Mouse (Mus musculus): ENCODE measurements around the gene Dnase1l2. TPM values are rescaled to one million over a fixed set of nuclear protein-coding genes. Genes with fewer than 3 reads are reported as not detected.

The Dnase1l2 gene
- total RNA-seq (2021) (1 to 10 TPM; 2.1 to 3.7 TPM), polyA plus RNA-seq (2012; rRNA removed) (1.8 and 4.1 TPM in 2 replicates)
- long read RNA-seq, partial matches to known transcripts, result 0 of 1 reads
- long read RNA-seq, other reads (novel, unspliced or antisense), result 1 of 1 reads

DNA sequence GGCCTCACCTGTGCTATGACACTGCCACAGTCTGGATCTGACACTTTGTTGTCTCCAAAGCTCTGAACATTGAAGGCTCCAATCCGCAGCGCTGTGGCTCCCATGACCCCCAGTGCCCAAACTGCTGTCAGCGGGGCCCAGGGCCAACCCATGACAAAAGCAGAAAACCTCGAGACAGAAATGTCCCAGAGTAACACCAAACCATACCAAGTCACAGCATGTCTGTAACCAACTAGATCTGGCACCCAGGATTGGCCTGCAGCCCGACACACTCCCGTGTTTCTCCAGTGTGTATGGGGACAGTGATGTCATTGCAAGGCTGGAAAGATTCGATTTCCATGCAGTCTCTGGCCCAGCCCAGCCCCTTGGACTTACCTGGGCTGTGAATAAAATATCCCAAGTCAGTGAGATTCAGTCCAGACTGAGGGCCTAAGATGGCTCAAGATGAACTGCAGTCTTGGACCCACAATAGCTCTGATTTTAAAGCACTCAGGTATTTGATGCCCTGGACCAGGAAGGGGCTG, at the start of gene Dnase1l2:
Dnase1l2 (minus strand) TSS at position 474 of the 524 bp plus-strand sequence.
- DNase-seq, result no peak

DNA sequence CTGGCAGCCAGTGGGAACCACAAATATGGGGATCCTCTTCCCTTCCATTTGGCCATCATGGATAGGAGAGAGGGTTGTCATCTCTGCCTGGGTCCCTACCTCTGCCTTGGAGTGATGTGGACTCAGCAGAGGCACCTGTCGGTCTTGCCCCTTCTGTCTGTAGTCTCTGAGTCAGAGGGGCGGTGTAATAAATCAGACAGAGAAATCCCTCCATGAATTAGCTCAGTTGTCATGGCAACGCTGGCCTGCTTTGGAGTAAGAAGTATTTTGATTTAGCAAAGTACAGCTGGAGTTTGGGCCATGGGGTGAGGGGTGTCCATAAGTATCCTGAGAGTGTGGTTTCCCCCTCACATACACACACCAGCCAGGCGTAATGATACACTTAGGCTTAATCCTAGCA, 47.5 kb upstream of the Dnase1l2 start:
- peak; percentile 63 for DNase-seq

DNA sequence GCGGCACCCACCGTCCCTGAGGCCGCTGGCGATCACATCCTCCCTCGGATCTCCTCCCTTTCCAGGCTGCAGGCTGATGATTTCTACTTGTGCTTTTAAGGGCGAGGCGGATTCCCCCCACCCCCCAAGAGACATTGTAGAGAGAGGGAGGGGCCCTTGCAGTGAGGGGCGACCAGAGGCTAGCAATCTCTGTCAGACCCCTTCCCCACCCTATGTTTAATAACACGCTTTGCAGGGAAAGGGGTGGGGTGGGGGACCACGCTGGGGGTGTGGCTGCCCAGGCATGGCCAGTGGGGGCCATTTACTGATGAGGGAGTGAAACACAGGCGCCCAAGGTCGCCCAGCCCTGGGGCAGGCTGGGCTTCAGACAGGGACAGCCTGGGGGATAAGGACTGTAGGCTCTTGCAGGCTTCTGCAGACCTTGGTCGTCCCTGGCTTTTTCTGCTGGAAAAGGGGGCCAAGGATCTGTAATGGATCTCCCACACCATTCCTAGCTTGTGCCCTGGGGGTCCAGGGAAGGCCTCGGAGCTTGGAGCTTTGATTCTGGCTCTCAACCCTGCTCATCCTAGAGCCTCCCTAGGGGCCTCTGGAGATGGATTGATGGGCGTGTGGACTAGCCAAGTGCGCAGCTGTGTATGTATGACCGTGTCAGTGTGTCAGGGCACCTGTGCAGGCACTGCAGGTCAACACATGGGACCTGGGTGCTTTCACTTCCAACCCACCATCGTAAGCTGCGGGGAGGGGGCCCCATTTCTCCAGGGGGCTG, 46.5 kb upstream of the Dnase1l2 start:
- peak; percentile 60 for DNase-seq

DNA sequence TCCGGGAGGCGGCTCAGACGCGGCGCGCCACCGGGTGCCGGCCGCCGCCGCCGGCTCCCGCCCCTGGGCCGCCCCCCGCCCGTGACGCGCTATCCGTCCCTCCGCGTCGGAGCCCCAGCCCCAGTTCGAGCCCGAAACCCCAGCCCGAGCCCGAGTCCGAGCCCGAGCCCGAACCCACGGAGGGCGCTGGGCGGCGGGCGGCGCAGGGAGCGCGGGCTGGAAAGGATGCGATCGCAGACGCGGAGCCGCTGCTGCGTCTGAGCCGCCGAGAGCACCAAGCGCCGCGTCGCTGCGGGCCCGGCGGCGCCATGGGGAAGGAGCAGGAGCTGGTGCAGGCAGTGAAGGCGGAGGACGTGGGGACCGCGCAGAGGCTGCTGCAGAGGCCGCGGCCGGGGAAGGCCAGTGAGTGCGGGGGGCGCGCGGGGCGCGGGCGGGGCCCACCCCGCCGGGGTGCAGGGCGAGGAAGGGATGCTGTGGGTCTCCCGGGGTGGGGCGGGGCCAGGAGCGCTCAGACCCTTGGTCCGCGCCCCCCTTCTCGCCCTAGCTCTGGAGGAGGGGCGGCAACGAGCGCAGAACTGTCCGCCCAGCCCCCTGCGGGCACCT, 45.9 kb upstream of the Dnase1l2 start:
- DNase-seq, result peak; percentile 65

DNA sequence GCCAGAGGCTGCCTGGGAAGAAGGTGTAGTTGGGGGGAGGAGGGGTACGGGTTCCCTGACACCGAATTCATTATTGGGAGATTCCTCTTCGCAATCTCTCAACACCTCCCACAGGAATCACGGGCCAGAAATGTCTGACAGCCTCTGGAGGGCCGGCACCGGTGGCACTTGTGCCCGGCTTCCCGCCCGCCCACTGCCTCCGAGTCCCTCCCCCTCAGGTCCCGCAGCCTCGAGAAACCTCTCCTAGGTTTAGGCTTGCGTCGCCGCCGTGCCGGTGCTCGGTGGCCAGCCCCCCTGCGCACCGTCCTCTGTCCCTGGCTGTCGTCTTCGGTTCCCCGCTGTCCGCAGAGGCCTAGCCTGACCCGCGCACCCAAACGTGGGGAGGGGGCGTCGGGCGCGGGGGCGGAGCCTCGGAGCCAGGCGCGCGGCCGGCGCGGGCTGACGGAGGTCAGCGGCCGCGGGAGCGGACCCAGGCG, 45.3 kb upstream of the Dnase1l2 start, which contains the start of gene Caskin1:
Caskin1 (plus strand) TSS at position 416 of the 476 bp plus-strand sequence.
- DNase-seq, result peak; percentile 75

DNA sequence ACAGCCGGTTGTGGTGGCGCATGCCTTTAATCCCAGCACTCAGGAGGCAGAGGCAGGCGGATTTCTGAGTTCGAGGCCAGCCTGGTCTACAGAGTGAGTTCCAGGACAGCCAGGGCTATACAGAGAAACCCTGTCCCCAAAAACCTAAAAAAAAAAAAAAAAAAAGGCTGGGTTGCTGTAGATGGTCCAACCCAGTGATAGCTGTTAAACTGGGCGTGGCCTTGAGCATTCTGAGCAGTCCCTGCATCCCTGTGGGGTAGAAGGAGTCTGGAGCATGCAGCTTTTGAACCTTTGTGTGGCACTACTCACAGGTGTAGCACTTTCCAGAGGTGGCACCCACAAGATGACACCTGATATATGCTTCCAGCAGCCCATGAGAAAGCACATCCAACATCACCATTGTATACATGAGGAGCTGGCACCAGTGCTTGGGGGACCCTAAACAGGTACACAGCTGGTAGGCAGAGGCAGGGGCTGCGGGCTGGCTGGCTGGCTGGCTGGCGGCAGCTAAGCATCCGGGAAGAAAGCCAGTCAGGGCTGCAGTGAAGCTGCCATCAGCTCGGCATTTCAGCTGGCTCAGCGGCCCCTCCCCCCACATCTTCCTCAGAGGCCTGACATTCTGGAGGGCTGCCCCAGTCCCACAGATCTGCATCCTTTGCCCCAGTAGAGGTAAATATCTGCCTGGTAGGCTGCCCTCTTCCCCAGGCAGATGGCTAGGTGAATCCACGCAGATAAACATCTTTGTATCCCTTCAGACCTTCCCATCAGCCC, 42.4 kb upstream of the Dnase1l2 start:
- DNase-seq, result no peak

DNA sequence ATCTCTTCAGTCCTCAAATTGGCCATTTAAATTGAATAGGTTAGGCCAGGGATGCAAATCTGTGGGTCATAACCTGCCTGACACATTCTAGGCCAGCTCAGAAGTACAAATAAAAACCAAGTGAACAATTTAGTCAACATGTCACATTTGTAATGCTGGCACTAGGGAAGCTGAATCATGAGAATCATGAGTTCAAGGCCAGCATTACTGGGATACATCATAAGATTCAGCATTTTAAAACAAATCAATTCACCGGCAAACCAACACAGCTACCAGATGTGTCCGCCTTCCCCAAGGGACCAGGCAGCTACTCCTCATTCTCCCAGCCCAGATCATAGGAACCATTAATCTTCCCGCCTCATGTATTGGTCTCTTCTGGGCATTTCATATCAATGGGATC, 40.6 kb upstream of the Dnase1l2 start:
- DNase-seq, result peak; percentile 48

DNA sequence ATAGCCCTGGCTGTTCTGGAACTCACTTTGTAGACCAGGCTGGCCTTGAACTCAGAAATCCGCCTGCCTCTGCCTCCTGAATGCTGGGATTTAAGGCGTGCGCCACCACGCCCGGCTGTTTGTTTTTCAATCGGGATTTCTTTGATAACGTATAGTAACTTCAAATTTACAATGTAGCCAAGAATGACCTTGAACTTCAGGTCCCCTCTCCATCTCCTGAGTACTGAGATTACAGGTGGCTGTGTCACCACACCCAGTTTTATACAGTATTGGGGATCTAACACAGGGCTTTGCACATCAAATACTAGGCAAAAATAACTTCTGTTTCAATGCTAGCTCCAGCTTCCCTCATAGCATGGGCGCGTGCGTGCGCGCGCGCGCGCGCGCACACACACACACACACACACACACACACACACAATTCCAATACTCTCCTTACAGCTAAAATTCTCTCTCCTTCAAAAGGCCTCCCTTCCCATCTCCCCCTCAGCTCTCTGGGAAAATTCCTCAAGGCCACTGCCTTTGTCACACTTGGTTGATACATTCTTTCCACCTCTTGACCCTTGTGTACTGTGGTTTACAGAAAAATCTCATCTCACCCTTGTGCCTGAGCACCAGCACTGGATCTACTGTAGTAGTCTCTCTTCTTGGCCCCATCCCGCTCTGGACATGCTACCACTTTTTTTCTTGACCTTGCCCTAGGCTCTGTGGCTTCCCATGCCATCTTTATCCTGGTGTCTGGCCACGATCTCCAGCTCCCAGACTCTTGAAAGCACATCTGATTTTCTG, 38.3 kb upstream of the Dnase1l2 start:
- DNase-seq, result peak; percentile 50

DNA sequence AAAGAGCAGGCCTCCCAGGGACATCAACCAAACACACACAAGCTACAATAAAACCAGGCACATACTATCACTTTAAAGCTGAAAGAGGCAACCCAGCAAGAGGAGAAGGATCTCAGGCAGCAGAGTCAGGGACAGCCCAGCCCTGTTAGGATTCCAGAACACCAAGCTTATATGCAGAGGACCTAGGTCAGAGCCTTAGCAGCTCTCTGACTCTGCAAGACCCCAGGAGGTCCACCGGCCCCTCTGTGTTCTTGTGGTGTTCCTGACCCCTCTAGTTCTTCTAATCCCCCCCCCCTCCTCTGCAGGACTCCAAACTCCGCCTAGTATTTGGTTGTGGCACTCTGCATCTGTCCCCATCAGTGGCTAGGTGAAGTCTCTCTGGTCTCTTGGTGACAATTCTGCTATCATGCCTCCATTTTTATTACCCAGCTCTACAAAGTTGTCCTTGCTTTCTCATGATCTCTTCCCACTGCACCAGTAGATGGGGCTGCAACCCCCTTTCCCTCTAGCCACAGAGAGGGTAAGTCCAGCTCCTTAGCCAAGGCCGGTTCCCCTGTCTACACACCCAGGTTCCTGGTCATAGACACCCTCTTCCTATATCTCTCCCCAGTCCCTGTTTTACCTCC, 37.4 kb upstream of the Dnase1l2 start:
- no peak for DNase-seq

DNA sequence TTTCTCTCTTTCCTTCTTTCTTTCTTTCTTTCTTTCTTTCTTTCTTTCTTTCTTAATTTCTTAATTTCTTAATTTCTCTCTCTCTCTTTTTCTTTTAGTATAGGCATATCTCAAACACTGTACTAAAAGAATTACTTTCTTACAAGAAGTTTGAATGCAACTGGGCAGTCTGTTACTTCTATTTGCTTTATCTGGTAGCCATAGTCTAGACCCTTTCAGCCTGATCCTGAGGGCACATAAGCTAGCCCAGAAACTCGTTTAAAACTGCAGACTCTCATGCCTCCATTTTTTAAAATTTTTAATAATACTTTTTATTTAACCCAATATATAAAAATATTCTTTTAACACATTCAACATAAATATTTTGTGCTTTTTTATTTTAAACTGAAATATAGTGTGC, 36.5 kb upstream of the Dnase1l2 start:
- DNase-seq, result no peak

DNA sequence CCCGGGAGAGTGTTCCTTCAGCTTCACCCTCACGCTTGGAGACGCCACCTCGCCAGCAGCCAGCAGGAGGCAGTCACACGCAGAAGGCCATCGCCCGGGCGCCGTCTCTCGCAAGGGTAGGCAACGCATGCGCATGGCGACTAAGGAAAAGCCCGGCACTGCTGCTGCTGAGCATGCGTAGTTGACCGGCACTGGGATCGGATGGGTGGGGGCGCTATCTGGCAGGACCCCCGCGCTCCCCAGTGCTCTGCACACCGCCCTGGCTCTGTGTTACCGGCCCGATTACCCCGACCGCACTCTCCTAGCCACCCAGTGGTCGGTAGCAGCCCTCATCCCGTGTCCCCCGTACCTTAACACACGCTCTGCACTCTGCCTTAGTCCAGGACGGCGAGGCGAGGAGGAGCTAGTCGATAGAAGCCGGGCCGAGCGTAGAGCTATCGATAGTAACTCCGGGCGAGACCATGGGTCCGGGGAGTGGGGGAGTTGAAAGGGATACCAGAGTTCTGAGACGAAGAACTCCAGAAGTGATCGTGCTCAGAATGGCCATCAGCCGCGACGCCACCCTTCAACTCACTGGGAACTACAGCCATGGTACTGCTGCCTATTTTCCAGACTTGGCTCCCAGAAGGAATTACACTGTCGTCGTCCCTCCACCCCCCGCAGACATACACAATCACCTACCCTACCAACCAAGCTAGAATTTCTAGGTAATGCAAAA, 35.9 kb upstream of the Dnase1l2 start, which contains the start of gene Mlst8:
Mlst8 (minus strand) TSS at position 416 of the 718 bp plus-strand sequence.
- DNase-seq, result peak; percentile 97

DNA sequence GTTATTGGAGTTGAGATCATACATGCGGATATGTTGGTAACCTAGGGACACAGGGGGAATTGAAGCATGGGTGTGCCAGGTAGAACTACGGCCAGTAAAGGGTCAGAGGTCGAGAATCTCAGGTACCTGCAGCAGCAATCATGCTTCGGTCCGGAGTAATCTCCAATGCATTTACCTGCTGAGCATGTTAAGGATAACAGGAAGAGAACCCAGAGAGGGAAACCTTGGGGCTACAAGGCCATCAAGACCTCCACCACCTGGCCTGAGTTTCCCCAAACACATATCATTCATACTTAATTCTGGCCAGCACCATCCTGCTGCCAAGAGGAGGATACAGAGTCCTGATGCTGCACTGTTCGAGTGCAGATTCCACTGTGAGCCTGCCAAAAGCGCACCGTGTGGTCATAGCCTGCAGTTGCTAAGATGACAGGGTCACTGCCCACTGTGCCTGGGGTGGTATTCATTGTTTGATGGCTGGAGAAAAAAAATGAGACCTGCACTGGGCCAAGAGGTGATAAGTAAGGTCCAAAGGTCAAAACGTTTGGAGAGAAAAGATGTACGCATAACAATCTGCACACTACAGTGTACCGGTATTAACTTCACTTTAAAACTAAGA, 35.2 kb upstream of the Dnase1l2 start:
- no peak for DNase-seq

DNA sequence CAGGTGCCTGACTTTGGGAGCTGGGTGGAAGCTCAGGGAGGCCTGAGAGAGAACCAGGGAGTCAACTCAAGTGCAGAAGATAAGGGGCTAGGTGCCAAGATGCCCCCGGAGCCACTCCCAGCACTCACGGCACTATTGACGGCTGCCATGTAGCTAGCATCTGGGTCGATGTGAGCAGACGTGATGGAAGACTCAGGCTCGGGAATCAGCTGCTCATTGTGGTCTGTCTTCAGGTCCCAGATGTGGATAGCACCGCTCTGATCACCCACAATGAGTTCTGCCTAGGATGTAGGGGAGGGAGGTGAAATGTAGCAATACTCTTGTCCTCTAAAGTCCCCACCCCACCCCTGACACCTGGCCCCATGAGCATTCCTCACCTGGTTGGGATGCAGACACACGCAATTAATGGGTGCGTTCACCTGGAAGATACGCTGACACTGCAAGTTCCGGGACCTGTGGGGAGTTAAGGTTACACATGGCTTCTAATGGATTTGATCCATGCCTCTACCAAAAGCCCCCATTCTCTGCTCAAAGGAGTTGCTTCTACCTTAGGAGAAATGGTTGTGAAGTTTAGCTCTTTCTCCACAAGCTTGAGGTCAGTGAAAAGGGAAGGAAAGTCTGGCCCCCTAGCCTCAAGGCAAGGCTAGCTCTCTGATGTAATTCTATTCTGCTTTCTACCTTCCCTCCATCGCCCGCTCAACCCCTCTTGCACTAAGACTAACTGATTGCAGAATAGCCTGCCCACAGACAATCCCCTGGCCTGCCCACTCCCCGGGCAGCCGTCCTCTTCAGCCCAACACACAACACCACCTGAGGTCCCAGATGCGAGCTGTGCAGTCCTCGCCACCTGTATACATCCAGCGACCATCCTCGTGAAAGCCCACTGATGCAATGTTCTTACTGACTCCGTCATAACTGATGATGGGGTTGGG, 34.4 kb upstream of the Dnase1l2 start:
- no peak for DNase-seq

DNA sequence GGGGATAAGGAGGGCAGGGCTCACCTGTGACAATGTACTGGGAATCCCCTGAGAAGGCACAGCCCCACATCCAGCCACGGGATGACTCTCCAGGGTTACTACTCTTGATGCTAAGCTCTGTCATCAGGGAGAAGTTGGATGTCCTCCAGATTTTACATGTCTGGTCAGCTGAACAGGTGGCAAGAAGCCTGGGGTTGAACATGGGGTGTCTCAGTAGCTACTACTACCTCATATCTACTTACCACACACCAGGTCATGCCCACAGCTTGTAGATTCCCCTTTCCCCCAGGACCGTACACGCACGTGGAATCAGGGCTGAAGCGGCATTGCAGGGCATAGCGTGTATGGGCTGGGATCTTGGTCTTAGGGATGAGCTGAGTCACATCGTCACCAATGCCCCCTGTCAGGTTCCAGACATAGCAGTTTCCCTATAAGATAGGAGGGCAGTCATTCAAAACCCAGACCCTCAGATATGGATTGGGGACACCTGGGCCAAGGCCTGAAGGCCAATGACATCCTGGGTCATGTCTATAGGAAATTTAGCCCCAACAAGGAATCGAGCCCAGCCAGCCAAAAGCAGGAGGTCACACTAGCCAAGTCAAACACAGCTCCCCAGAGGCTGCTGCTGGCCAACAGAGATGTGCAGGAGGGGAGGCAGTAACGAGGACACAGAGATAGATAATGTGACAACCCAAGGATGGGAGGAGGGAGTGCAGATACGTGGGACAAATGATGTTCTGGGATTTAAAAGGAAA, 33.3 kb upstream of the Dnase1l2 start:
- no peak for DNase-seq

DNA sequence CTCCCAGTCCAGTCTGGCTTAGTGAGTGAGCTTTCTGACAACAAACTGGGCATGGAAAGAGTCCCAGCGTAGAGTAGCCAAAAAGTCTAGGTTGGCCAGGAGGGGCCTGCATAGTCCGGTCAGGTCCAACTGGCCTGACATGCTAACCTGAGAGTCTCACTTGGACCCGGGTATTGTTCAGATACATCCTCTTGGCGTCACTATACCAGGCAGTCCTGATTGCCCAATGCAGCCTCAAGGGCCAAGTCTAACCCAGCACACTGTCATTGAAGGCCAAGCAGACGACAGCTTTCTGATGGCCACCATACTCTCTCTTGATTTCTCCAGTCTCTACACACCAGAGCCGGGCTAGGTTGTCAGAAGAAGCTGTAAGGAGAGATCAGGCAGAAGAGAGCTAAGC, 32.7 kb upstream of the Dnase1l2 start:
- DNase-seq, result no peak

DNA sequence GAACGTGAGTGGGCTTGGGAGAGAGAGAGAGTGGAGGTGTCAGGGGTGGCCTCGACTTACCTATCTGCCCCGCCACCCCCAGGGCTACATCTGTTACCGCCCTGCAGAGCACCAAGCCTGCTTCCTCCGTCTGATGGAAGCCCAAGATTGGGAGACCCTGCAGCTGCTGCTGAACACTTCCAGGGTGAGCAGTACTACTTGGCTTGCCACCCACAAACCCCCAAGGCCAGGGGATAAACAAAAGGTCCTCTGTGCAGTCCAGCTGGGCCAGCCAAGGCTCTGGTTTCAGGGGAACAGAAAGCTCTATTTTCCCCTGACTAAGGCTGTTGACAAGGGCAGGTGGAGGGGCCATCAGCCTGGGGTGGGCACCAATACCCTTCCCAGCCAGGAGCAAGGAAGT, 31.7 kb upstream of the Dnase1l2 start:
- no peak for DNase-seq

DNA sequence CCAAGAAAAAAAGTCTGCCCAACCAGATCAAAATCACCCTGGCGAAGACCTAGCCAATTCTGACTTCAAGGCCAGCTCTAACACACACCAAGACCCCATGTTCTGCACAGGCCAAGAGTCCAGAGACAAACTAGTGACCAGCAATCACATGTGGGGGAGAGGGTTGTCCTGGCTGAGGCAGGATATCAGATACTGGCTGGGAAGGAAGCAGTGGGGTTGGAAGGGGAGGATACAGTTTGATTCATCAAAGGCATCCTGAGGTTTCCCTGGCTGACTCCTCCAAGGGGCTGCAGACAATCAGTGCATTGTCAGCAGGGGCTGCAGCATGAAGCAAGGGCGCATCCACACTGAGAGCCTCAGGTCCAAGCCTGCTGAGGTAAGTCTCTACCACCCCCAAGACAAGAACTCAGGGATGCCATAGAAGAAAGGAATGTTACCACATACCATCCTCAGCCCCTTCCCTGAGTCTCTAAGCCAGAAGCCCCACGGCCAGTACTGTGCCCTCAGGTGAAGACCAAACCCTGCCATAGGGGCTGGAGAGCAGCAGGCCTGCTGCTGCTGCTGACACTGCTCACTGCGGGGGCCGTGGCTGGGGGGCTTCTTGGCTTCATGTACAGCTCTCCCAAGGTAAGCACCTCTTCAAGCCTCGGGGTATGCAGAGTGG, 30.8 kb upstream of the Dnase1l2 start, which contains the start of gene Bricd5:
Bricd5 (plus strand) TSS at position 273 of the 664 bp plus-strand sequence.
- DNase-seq, result no peak
